Mouse (Mus musculus) embryonic facial prominence, embryonic 15.5 days (tissue): ENCODE measurements around the gene Irx5. TPM values are rescaled to one million over a fixed set of nuclear protein-coding genes. Genes with fewer than 3 reads are reported as not detected.
A peak's percentile ranks its signal among the peaks of the same experiment; 100 is the strongest.

Experiments
- ATAC-seq: fragments of 200-750 bp; cut with Nextera tagmentation; 2 replicates; pipeline ENCODE4 v1.8.0; 2017; ENCODE audit warnings: low read depth, moderate TSS enrichment; ENCODE audit not compliant: insufficient number of reproducible peaks, low FRiP score, low TSS enrichment
- H3K27ac ChIP-seq: fragments of 300-500 bp; sonication (generic); replicated peaks from 2 replicates; pipeline ENCODE4 v1.5.1; 2015; ENCODE audit warnings: mild to moderate bottlenecking, inconsistent platforms
- H3K27me3 ChIP-seq: fragments of 300-500 bp; sonication (generic); 2 replicates; pipeline ENCODE4 v1.6.1; 2015; ENCODE audit warnings: inconsistent platforms
- H3K36me3 ChIP-seq: fragments of 300-500 bp; sonication (generic); 2 replicates; pipeline ENCODE4 v1.6.1; 2015; ENCODE audit warnings: mild to moderate bottlenecking, inconsistent platforms
- H3K4me1 ChIP-seq: fragments of 300-500 bp; sonication (generic); 2 replicates; pipeline ENCODE4 v1.6.1; 2015; ENCODE audit warnings: inconsistent platforms
- H3K4me2 ChIP-seq: fragments of 300-500 bp; sonication (generic); replicated peaks from 2 replicates; pipeline ENCODE4 v1.6.1; 2015; ENCODE audit warnings: mild to moderate bottlenecking, inconsistent platforms
- H3K4me3 ChIP-seq: fragments of 300-500 bp; sonication (generic); replicated peaks from 2 replicates; pipeline ENCODE4 v1.5.1; 2015; ENCODE audit warnings: mild to moderate bottlenecking, inconsistent platforms
- H3K9ac ChIP-seq: fragments of 300-500 bp; sonication (generic); 2 replicates; pipeline ENCODE4 v1.6.1; 2015; ENCODE audit warnings: inconsistent platforms
- H3K9me3 ChIP-seq: fragments of 300-500 bp; sonication (generic); replicated peaks from 2 replicates; pipeline ENCODE4 v1.6.1; 2016; ENCODE audit warnings: inconsistent platforms
- WGBS: fragments of 180-500 bp; shearing (Covaris S2); methylation state at CpG from one replicate; pipeline ENCODE4 v1.1.7; 2015; 5-methylcytosine and 5-hydroxymethylcytosine counted together
- polyA plus RNA-seq: library from polyadenylated mRNA; unstranded; fragments of >200 nt; fragmentation: Nextera tagmentation; extraction: Ambion mirVana; gene quantifications from 2 replicates; pipeline ENCODE4 v1.2.1, GENCODE M21; 2015

The Irx5 gene
- polyA plus RNA-seq, 1 experiment from 2014 or later = 23.1 TPM

DNA sequence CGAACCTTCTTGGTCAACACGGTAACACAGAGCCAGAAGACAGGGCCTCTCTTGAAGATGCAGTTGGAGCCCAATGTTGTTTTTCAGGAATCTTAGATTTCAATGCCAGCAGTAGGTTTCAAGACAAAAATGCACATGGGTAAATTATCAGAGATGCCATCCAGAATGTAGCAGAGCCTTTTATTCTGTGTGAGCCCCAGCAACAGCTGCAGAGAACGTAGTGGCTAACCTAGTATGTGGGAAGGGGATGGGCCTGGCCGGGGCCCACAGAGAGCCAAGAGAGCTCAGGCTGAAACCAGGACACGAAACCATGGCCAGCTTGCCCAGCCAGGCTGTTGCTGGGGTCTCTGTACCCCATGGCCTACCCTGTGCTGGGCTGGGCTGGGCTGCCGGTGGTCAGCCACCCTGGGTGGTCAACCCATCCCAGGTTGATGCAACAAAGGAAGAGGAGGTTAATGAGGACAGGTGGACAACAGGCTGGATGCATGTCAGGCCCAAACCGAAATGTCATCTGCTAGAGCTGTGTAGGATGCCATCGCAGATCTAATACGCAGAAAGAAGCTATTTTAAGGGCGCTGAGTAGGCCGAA lies 7.4 kb upstream of the Irx5 start:
- Histone ChIP-seq H3K4me3 (no peak overlapping the region), H3K9ac (no peak overlapping the region)
- ATAC-seq = peak; percentile 43; the same call in 1 of the 2 replicates

DNA sequence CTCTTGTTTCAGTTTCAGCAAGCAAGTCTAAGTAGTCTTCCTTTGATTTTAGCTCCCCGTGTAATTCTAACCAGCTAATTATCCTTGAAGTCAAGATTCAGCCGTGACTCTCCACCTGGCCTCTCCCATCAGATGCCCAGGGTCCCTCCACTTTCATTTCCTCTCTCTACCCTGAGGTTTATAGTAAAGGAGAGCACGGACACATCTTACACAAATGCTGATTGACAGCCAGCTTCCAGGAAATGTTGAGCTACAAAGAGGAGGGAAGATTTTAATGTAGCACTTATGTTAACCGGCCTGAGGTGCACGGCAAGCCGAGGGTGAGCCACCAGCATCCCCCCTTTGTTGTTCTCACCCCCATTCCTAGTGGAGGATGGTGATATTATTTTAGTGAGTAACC lies 4.0 kb upstream of the Irx5 start:
- peak overlapping the region; percentile 75 for H3K4me3 ChIP-seq
- 14% methylated on average over 6 of the region's 6 CpGs for WGBS
- no peaks in the 10 kb centered on the region for H3K36me3 ChIP-seq
- peaks cover 8% of the 10 kb centered on the region; the same call in 1 of the 2 replicates for H3K27me3 ChIP-seq
- no peaks in the 10 kb centered on the region for H3K9me3 ChIP-seq
- H3K27ac ChIP-seq = no peak overlapping the region
- no peak for ATAC-seq
- H3K4me1 ChIP-seq = peaks cover 35% of the 10 kb centered on the region
- no peak overlapping the region for H3K9ac ChIP-seq
- peak overlapping the region; percentile 84 for H3K4me2 ChIP-seq

More for the DNA sequence above, 7.4 kb upstream of the Irx5 start:
- peaks cover 4% of the 10 kb centered on the region; the same call in 1 of the 2 replicates for H3K36me3 ChIP-seq
- H3K4me2 ChIP-seq = no peak overlapping the region
- 0 out of 2 replicates have a peak overlapping the region, but pooled peaks have one; percentile 28 for H3K27ac ChIP-seq
- WGBS = 71% methylated on average over 11 of the region's 11 CpGs
- no peaks in the 10 kb centered on the region for H3K9me3 ChIP-seq
- no peaks in the 10 kb centered on the region; the same call in 1 of the 2 replicates for H3K27me3 ChIP-seq
- peaks cover 14% of the 10 kb centered on the region for H3K4me1 ChIP-seq

DNA sequence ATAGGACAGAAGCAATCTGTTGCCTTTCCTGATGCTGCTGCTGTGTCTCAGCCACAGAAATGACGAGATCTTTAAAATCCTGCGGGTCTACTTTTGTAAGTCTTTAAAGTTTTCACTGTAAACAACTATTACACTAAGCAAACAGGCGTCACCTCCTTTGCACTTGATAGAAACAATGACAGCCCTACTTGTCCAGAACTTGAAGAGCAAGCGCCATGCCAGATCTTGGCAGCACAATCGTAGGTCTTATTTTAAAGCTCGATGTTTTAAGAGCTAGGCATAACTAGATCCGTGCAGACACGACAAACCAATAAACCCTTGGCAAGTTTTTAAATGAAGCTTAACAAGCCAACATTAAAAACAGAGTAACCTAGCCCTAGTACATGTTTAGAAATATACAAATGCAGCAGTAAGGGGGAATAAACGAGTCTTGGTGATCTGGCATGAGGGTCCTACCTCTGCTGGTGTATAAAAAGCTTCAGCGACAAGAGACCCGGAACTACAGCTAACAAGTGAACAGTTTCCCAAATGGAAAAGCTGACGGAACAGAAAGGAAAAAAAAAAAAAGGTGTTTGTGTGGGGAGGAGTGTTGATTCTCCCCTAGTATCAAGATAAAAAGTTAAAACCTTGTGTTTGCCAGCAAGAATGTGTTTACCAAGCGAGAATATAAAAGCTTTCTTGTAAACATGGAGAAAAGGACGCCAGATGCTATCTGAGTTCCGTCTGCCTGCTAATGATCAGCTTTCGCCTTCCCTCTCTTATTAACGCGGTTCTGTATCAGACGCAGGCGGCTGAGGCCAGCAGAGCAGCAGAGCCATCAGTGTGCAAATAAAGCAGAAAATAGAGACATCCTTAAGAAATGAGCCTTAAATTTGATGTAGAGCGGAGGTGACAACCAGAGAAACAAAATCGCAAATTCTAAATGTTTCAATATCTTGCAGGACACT lies 2.6 kb upstream of the Irx5 start:
- peaks cover 49% of the 10 kb centered on the region for H3K4me1 ChIP-seq
- H3K4me3 ChIP-seq = peak overlapping the region; percentile 75
- no peaks in the 10 kb centered on the region for H3K36me3 ChIP-seq
- H3K9ac ChIP-seq = 0 out of 2 replicates have a peak overlapping the region, but pooled peaks have one; percentile 19
- 2% methylated on average over 22 of the region's 22 CpGs for WGBS
- no peaks in the 10 kb centered on the region for H3K9me3 ChIP-seq
- H3K27me3 ChIP-seq = peaks cover 8% of the 10 kb centered on the region; the same call in 1 of the 2 replicates
- H3K27ac ChIP-seq = peak overlapping the region; percentile 97
- no peak for ATAC-seq
- H3K4me2 ChIP-seq = peak overlapping the region; percentile 84

DNA sequence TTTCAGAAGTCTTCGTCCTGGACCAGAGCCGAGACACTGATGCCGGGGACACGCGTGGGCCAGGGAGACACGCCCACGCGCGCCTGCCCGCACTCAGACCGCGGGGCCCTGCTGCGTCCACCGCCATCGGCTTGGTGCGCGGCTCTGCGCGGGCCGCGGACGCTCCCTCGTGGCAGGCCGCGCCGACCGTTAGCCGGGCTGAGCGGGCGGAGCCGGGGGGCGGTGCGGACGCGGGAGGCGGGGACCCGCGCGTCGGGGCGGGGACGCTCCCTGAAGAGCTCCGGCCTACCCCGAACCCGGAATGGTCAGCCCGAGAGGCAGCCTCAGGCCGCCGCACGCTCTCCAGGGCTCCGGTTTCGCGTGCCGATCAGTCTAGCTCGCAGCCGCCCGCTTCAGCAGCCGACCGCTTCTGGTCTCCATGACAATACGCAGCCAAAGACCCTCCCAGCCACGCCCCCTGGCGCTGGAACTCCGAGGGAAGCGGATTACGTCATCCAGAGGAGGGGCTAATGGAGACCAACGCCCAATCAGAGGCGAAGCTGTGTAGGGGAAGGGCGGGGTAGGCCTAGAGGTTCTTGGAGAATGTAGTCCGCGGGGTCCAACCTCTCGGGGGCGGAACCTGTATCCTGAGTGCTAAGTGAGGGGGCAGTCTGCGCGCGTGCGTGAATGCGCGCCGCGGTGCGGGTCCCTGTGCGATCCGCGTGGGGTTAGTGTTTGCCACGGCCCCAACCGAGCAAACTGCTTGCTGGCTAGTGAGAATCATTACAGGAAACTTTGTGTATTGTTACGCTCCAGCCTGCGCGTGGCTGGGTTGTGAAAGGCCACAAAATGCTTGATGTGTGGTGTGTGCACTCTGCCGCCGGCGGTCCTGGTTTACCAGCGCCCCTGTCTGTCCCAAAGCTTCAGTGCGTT lies 1.5 kb upstream of the Irx5 start:
- H3K4me2 ChIP-seq = peak overlapping the region; percentile 84
- H3K9me3 ChIP-seq = no peaks in the 10 kb centered on the region
- peaks cover 58% of the 10 kb centered on the region for H3K4me1 ChIP-seq
- 0% methylated on average over 93 of the region's 93 CpGs for WGBS
- peak; percentile 95 for ATAC-seq
- peak overlapping the region; percentile 51 for H3K9ac ChIP-seq
- H3K27ac ChIP-seq = peak overlapping the region; percentile 97
- peaks cover 8% of the 10 kb centered on the region; the same call in 1 of the 2 replicates for H3K27me3 ChIP-seq
- H3K36me3 ChIP-seq = no peaks in the 10 kb centered on the region
- peak overlapping the region; percentile 75 for H3K4me3 ChIP-seq

DNA sequence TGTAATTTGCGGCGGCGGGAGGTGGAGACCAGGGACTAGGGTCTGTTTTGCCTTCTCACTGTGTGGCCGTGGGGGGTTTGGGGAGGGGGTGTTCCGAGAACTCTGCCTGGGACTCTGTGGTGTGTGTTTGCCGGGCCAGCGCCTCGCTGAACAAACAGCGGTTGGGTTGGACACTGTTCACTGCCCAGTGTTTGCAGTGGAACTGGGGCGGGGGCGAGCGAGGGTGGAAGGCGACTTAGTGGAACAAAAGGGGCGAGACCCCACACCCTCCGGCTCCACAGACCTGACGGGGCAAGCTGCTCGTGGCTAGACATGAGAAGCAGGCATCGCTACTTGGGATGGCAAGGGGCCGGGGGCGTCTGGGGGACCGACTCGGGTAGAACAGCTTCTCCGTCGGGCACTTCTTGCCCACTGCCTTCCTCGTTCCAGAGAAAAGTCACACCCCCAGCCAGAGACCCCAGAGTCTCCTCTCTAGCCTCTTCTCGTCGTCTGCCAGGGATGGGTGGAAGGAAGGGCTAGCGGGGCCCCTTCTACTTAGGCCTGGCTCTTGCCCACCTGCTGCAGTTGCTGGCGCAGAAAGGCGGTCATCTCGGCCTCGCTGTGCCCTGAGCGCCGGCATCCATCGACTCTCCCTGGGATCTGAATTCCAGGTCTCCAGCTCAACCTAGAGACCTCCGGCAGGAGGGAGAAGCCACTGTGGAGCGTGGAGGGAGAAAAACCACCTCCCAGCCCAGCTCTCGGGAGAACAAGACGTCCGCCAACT lies 631 bp upstream of the Irx5 start:
- Histone ChIP-seq H3K4me2 (peak overlapping the region; percentile 84), H3K27ac (peak overlapping the region; percentile 97), H3K27me3 (peaks cover 13% of the 10 kb centered on the region), H3K4me3 (peak overlapping the region; percentile 75), H3K4me1 (peaks cover 60% of the 10 kb centered on the region), H3K9ac (peak overlapping the region; percentile 51), H3K9me3 (no peaks in the 10 kb centered on the region), H3K36me3 (no peaks in the 10 kb centered on the region)
- no peak for ATAC-seq
- under 1% methylated on average over 39 of the region's 40 CpGs for WGBS

DNA sequence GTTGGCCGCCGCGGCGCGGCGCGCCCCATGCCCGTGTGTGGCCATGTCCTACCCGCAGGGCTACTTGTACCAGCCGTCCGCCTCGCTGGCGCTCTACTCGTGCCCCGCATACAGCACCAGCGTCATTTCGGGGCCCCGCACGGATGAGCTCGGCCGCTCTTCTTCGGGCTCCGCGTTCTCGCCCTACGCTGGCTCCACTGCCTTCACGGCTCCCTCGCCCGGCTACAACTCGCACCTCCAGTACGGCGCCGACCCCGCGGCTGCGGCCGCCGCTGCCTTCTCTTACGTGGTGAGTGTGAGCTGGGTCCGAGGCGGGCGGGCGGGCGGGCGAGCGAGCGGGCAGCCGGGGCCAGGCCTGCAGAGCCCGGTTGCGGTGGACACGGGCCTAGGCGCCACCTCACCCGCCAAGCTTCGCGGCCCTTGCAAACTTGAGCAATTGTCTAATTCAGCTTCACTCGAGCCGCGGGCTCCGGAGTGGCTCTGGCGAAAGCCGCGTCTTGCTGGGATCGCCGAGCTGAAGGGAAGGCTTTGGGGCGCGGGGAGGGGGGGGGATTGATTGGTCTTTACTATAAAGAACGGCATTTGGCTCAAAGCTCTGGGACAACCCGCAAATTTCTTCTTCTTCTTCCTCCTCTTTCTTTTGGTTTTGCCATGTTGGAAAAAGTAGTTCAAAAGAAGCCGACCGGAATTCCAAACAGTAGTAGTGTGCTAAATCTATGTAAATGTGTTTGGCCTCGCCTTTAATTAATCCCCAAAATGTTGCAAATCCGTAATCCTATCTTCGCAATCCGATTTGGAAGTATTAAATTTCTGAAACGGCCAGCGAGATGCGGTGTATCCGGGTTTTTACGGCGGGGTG lies 945 bp downstream of the Irx5 start:
- H3K27me3 ChIP-seq = peaks cover 20% of the 10 kb centered on the region
- H3K4me1 ChIP-seq = peaks cover 71% of the 10 kb centered on the region
- no peaks in the 10 kb centered on the region for H3K36me3 ChIP-seq
- H3K4me2 ChIP-seq = peak overlapping the region; percentile 84
- peak overlapping the region; percentile 97 for H3K27ac ChIP-seq
- no peak for ATAC-seq
- peak overlapping the region; percentile 78 for H3K9ac ChIP-seq
- H3K4me3 ChIP-seq = peak overlapping the region; percentile 75
- under 1% methylated on average over 80 of the region's 80 CpGs for WGBS
- no peaks in the 10 kb centered on the region for H3K9me3 ChIP-seq

DNA sequence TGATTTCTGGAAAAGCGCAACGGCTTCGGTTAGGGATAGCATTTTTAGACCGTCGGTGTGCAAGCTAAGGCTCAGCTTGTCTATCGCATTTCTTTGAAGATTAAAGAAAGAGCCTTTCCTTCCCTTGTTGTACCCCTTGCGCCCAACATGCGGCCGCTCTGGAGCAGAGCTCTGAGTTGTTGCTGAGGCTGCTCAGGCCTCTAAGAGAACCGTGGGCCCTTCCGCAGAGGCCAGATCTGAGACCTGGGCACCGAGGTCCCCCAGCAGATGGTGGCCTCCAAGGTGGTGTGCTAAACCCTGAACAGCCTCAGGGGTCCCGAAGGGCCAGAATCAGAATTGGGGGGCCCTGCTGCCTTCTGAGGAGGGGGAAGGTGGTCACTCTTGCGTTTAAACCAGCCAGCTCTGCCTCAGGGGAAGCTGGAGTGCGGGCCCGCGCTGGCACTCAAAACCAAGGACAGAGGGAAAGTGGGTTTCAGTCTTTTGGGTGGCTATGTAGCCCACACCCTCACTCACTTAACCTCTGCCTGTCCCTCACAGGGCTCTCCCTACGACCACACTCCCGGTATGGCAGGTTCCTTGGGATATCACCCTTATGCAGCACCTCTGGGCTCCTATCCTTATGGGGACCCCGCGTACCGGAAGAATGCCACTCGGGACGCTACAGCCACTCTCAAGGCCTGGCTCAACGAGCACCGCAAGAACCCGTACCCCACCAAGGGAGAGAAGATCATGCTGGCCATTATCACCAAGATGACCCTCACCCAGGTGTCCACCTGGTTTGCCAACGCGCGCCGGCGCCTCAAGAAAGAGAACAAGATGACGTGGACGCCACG lies 1.8 kb downstream of the Irx5 start:
- peaks cover 27% of the 10 kb centered on the region for H3K27me3 ChIP-seq
- no peaks in the 10 kb centered on the region for H3K9me3 ChIP-seq
- no peaks in the 10 kb centered on the region for H3K36me3 ChIP-seq
- peak overlapping the region; percentile 97 for H3K27ac ChIP-seq
- peak overlapping the region; percentile 84 for H3K4me2 ChIP-seq
- H3K4me3 ChIP-seq = peak overlapping the region; percentile 75
- peaks cover 65% of the 10 kb centered on the region for H3K4me1 ChIP-seq
- ATAC-seq = no peak
- 2% methylated on average over 35 of the region's 35 CpGs for WGBS
- peak overlapping the region; percentile 78 for H3K9ac ChIP-seq

DNA sequence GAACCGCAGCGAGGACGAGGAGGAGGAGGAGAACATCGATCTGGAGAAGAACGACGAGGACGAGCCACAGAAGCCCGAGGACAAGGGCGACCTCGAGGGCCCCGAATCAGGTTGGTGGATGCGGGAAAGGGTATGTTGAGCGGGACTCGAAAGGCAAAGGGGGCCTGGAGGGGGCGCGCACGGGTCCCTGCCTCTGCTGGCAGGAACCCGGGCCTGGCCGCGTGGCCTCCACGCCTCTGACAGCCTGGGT lies 2.3 kb downstream of the Irx5 start:
- 1% methylated on average over 21 of the region's 21 CpGs for WGBS
- Histone ChIP-seq H3K4me1 (peaks cover 66% of the 10 kb centered on the region), H3K27me3 (peaks cover 32% of the 10 kb centered on the region), H3K9ac (peak overlapping the region; percentile 47), H3K9me3 (no peaks in the 10 kb centered on the region), H3K4me3 (peak overlapping the region; percentile 75), H3K27ac (0 out of 2 replicates have a peak overlapping the region, but pooled peaks have one; percentile 1), H3K36me3 (no peaks in the 10 kb centered on the region), H3K4me2 (peak overlapping the region; percentile 84)
- ATAC-seq = no peak
